Mouse (Mus musculus) cortical plate, adult 2 months (tissue): ENCODE data around the gene Cemip2. TPM values are rescaled to one million over a fixed set of nuclear protein-coding genes. Genes with fewer than 3 reads are reported as not detected.

Experiments used
- H3K27ac ChIP-seq: fragments of 200-500 bp; 2 replicates; pipeline ENCODE4 v1.5.1; 2012; ENCODE audit warnings: low read length, control low read depth, inconsistent platforms; ENCODE audit not compliant: insufficient read depth
- H3K4me1 ChIP-seq: fragments of 200-500 bp; 2 replicates; pipeline ENCODE4 v1.6.1; 2011; ENCODE audit warnings: low read length; ENCODE audit not compliant: control insufficient read depth, insufficient read depth
- H3K4me3 ChIP-seq: fragments of 200-500 bp; 2 replicates; pipeline ENCODE4 v1.5.1; 2011; ENCODE audit warnings: mild to moderate bottlenecking, low read length, control low read depth; ENCODE audit not compliant: insufficient read depth
- CTCF ChIP-seq: fragments of 200-500 bp; IDR thresholded peaks from 2 replicates; pipeline ENCODE4 v1.5.1; 2011; ENCODE audit warnings: mild to moderate bottlenecking, control low read depth, low read length; ENCODE audit not compliant: insufficient read depth; ENCODE audit errors: extremely low read depth
- POLR2A ChIP-seq: fragments of 200-500 bp; IDR thresholded peaks from 2 replicates; pipeline ENCODE4 v1.6.1; 2011; ENCODE audit warnings: mild to moderate bottlenecking, low read length, control low read depth; ENCODE audit not compliant: insufficient read depth; ENCODE audit errors: extremely low read depth
- polyA plus RNA-seq: library from polyadenylated mRNA; depleted of rRNA; stranded (reverse); fragments of >200 nt; gene quantifications from 2 replicates; pipeline ENCODE4 v1.2.3, GENCODE M21; 2012

Gene Cemip2
- polyA plus RNA-seq, 1 experiment = 5.6 TPM

GRCm38 (mm10) chr19:21799410-21800373 is 21.6 kb downstream of the Cemip2 start:
- Histone ChIP-seq H3K4me3 (no peak overlapping the region), H3K27ac (no peak overlapping the region), H3K4me1 (no peaks in the 10 kb centered on the region; the same call in 1 of the 2 replicates)
- TF ChIP-seq POLR2A = no peak
- TF ChIP-seq CTCF = no peak

- Histone ChIP-seq H3K4me3 (no peak overlapping the region), H3K27ac (no peak overlapping the region), H3K4me1 (peaks cover 3% of the 10 kb centered on the region)
- TF ChIP-seq POLR2A = no peak
- TF ChIP-seq CTCF = no peak
Observed at GRCm38 (mm10) chr19:21804488-21804887, 26.3 kb downstream of the Cemip2 start.

GRCm38 (mm10) chr19:21805305-21805704 is 27.2 kb downstream of the Cemip2 start:
- TF ChIP-seq POLR2A (no peak), CTCF (no peak)
- Histone ChIP-seq H3K4me3 (no peak overlapping the region), H3K27ac (no peak overlapping the region), H3K4me1 (peaks cover 3% of the 10 kb centered on the region)

- Histone ChIP-seq H3K27ac (no peak overlapping the region), H3K4me3 (no peak overlapping the region), H3K4me1 (peaks cover 3% of the 10 kb centered on the region)
- no peak for TF ChIP-seq CTCF
- TF ChIP-seq POLR2A = no peak
Observed at GRCm38 (mm10) chr19:21810135-21810534, 32.0 kb downstream of the Cemip2 start.

GRCm38 (mm10) chr19:21813560-21813959 is 35.4 kb downstream of the Cemip2 start:
- no peak overlapping the region for H3K4me3 ChIP-seq
- no peak for TF ChIP-seq CTCF
- no peak for TF ChIP-seq POLR2A
- H3K27ac ChIP-seq = no peak overlapping the region
- H3K4me1 ChIP-seq = no peaks in the 10 kb centered on the region

GRCm38 (mm10) chr19:21814433-21815020 is 36.4 kb downstream of the Cemip2 start:
- no peaks in the 10 kb centered on the region; the same call in 1 of the 2 replicates for H3K4me1 ChIP-seq
- no peak overlapping the region for H3K27ac ChIP-seq
- H3K4me3 ChIP-seq = no peak overlapping the region
- TF ChIP-seq CTCF (no peak), POLR2A (no peak)

- no peak overlapping the region for H3K27ac ChIP-seq
- H3K4me1 ChIP-seq = no peaks in the 10 kb centered on the region; the same call in 1 of the 2 replicates
- no peak overlapping the region for H3K4me3 ChIP-seq
- TF ChIP-seq POLR2A = no peak
- TF ChIP-seq CTCF = no peak
Observed at GRCm38 (mm10) chr19:21816260-21816659, 38.1 kb downstream of the Cemip2 start.

GRCm38 (mm10) chr19:21818021-21818725 is 40.0 kb downstream of the Cemip2 start:
- Histone ChIP-seq H3K4me1 (no peaks in the 10 kb centered on the region; the same call in 1 of the 2 replicates), H3K27ac (no peak overlapping the region), H3K4me3 (no peak overlapping the region)
- TF ChIP-seq CTCF (no peak), POLR2A (no peak)

- Histone ChIP-seq H3K27ac (no peak overlapping the region), H3K4me3 (no peak overlapping the region), H3K4me1 (no peaks in the 10 kb centered on the region; the same call in 1 of the 2 replicates)
- TF ChIP-seq POLR2A = no peak
- TF ChIP-seq CTCF = no peak
Observed at GRCm38 (mm10) chr19:21819585-21819984, 41.4 kb downstream of the Cemip2 start.
